Mouse (Mus musculus) induced T-regulatory cell, adult 2 months (primary cell): ENCODE measurements at regions not wholly inside any gene's neighbourhood (a gene's known extent, or its start where the extent isn't known, plus 50 kb on each side); places are given as distances from the start of the nearest gene placed in this dataset.

Experiments used
- DNase-seq: peaks from one replicate; pipeline ENCODE4 v3.0.0-alpha.2; 2012; ENCODE audit warnings: low read depth

- DNase-seq, result no peak
Observed at GRCm38 (mm10) chr3:39372426-39372950, 485.7 kb downstream of the Fat4 start.

DNA sequence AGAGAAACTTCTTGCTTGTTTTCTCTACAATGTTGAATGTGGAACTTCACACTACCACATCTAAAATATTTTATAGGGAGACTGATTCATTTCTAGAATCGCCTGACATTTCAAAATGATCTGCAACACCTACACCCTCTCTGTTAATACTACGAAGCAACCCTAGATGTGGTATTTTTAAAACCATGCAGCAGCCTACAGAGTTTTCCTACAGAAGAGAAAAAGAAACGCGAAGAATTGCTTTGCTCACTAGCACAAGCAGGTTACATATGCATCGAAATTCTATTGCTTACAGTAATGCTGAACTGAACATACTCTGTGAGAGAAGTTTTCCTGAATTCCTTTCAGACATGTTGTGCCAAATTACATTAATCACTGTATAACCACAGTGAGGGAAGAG is 488.7 kb downstream of the Fat4 start:
- DNase-seq, result no peak

DNA sequence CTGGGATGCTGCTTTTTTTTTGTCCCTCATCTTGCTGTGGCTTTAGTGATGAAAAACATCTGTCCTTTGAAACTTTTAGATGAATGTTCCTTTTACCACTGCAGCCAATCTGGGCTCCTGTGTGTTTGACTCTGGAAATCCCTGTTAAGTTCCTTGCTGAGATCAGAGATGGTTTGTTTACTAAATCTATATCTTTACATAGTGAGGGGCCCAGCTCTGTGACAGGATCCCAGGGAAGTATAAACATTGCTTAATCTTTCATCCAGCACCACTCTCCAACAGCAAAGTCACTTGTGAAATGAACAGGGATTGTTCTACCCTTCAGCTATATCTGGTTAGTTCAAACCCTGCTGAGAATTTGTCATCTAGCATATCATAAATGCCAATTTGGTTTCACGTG is 501.8 kb downstream of the Fat4 start:
- DNase-seq, result no peak

DNA sequence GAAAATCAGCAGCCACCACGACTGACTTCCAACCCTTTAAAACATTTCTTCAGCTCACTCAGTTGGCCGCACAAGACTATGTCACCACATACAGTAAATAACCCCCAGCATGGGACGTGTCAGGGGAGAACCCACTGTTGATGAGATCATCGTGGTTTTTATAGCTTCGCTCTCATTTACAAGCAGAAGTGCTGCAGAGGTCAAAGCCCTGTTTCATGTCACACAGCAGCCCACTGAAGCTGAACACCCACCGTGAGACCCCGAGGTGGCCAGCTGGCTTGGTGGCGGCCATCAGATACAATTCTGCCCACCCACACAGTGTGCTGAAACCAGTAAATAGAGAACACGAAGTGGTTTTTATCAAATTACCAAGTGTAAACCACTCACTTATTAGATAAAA is 503.7 kb downstream of the Fat4 start:
- DNase-seq, result no peak

GRCm38 (mm10) chr3:39392053-39392452 is 505.3 kb downstream of the Fat4 start:
- no peak for DNase-seq

GRCm38 (mm10) chr3:39396672-39397071 is 509.9 kb downstream of the Fat4 start:
- DNase-seq, result no peak

DNA sequence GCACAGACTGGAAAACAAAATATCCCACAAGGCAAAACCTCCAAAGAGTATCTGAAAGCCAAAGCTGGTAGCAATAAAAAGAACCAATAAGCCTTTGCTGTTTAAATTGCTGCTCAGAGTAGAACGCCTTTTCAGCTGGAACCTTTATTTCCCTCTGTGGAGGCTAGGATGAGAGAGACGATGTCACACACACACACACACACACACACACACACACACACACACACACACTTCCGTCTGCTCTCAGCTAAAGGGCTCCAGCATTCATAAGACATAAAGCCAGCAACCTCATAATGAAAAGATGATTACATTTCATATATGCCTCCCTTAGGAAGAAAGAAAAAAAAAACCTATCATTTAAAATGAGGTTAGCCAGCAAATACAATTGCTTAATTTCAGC is 510.5 kb downstream of the Fat4 start:
- no peak for DNase-seq

DNA sequence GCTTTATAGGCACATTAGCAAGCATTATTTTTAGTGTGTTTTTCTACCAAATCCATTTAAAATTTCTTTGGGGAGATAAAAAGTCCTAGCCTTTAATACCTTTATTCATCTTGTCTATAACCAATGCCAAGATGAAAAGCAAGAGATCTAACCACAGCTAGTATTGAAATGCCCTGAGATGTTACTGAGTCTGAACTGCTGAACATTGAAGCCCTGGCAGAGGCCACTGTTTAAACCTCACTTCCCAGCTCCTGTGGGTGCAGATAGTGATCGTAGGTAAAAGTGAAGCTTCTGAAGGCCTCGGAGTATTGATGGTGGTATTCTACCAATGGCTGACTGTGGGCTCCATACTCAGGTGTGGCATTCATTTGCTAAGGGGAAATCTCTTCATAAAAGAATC is 510.9 kb downstream of the Fat4 start:
- DNase-seq, result no peak

DNA sequence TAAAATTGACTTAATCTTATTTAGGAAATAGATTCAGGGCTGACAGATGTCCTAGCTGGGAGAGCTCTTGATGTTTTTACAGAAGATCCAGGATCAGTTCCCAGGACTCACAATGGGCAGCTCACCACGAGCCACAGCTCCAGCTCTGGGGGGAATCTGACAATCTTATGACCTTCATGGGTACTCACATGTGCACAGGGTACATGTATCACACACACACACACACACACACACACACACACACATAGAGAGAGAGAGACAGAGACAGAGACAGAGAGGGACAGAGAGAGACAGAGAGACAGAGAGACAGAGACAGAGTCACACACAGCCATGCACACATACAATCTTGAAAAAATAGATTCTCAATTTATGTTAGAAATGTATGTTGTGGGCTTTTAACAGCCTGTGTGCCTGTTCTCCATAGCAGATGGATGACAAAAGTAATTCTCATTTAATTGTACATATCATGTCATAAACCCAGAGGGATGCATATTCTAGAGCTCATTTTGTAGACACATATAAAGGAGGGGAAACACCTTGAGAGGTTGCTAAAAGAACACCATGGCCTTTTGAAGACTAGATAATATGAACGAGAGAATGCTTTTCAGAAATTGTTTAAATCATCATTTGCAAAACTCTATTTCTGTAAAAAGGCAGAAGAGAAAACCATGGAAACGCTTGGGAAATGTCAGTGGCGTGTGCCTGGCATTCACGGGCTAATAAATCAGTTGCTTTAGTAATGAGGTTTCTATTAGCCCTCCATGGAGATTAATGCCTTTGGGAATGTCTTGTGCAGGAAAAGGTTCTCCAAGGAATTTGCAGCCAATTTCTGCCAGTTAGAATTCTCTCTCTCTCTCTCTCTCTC is 538.3 kb downstream of the Fat4 start:
- no peak for DNase-seq

DNA sequence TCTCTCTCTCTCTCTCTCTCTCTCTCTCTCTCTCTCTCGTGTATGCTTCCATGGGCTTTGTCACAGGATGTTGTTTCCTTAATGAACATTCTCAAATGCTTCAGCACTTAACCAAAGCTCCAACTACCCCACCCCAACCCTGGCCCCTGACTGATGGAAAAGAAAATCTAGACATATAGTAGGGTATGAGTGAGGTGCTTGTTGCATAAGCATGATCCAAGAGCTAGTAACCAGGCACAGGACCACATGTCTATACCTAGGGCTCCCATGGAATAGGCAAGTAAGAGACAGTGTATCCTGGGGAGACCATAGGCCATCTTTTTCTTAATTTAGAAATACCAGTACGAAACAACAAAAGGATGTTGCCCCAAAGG is 538.9 kb downstream of the Fat4 start:
- no peak for DNase-seq

DNA sequence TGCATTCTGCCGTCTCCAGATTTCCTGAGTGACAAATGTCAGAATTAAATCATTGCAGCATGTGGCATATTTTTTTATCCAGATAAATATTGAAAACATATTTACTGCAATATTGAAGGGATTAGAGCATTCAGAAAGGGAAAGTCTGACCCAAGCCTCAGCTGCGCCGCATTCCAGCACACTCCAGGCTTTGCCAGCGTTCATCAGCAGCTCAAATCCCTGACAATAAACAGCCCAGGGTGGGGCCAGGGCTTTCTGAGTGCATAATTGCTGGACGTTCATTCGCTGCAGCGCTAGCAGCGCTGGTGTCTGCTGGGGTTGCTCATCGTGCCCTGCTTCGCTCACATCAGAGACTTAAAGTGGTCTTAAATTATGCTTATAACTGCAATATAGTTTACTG is 556.6 kb downstream of the Fat4 start:
- no peak for DNase-seq

DNA sequence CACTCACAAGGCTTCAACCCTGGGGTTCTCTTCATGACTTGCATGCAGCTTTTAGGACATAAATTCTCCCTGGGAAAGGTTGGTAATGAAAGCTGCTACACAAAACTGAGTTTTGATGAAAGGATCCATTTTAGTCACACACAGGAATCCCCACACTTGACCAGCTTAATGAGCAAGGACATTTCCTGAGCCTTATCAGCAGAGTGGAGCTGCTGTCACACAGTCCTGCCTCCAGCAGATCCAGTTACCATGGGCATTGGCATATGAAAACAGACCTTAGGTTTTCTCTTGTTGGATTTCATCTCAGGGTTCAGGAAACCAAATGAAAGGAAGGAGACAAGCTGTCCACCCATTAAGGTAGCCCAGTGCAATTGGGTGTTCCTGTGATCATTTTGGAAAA is 568.9 kb downstream of the Fat4 start:
- no peak for DNase-seq

DNA sequence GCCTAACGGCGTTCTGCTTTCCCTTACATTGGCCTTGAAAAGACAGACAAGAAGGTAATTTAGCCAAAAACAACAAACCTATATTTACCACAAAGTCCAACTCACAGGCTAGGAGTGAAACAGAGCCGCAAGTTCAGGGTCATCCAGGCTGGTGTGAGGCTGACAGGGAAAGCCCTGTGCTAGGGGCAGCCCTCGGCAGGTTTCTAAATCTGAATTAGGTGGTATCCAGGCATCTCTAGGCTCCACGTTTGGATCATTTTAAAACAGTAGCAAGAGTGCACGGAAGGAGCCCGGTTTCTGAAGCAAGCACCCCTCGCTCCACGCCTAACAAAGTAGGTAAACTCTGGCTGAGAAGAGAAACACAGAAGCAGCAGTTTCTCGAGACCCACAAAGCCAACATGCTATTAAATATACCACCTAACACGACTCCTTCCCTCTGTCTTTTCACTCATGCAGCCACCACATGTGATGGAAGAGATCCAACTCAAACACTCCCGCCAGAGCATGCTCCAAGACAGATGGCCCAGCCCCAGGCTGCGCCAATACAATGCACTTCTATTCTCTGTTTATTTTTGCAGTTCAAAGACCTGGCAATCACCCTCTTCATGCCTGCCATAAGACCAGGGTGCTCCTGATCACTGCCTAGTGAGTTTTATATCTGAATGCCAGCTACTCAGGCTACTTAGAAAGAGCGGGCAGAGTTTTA is 573.6 kb downstream of the Fat4 start:
- DNase-seq, result no peak

- no peak for DNase-seq
Observed at GRCm38 (mm10) chr3:39461561-39461960, 574.8 kb downstream of the Fat4 start.

DNA sequence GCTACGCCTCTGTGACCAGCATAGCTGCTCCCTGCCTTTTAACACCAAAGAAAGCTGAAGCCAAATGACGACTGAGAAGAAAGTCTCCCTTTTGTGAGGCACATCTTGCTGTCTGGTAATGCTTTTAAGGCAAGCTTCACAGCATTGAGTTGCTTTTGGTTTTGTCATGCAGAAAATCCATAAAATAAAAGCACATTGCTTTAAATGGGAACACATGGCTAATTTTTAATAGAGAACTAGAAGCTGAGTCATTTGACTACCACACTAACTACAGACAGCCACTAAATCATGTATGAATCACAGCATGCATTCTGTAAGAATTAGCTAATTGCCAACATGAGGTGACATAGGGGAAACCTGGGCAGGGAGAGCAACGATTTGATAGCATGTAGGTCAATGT is 579.1 kb downstream of the Fat4 start:
- no peak for DNase-seq

- no peak for DNase-seq
Observed at GRCm38 (mm10) chr3:39489392-39489791, 602.7 kb downstream of the Fat4 start.

GRCm38 (mm10) chr3:39494363-39494762 is 607.6 kb downstream of the Fat4 start:
- DNase-seq, result no peak

- no peak for DNase-seq
Observed at GRCm38 (mm10) chr3:39528087-39528486, 641.3 kb downstream of the Fat4 start.

DNA sequence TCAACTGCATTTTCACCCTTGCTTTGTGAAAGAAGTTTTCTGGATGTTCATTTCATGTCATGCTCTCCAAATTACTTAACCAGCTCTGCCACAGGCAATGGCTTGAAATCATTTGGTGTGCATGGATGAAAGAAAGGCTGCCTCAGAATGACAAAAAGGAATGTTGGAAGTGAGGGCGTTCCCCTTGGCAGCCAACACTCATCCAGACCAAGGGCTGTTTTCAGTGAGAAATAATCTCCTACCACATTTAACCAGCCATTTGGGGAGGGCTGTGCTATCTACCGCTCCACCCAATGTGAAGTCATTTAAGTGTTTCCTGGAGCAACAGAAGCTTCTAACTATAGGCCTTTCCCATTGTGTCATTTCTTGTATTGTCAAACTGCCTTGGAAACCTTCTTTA is 650.8 kb downstream of the Fat4 start:
- no peak for DNase-seq

DNA sequence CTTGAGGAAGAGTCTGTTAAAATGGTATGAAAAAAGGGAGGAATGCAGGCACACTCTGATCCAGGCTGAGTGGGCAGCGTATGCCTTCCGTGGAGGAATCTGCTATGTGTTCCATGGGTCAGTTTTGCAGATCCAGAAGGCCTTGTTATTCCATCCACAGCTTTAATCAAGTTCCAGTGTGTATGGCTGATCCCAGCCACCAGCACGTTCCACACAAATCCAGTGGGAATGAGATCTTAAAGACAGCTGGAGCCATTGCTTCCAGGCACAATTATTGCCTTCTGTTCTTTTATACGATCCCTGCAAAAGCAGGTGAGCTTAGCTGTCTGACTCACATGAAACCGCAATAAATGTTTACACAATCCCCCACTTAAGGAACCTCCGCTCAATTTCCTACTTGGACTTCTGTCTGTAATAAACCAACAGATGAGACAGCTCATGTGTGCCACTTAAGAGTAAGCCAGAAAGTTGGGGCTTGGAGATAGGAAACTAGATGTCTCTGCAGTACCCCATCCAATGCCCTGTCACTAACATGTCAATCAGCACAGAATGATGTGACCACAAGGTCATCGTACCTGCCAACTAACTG is 653.9 kb downstream of the Fat4 start:
- DNase-seq, result no peak

- no peak for DNase-seq
Observed at GRCm38 (mm10) chr3:39559460-39560041, 672.8 kb downstream of the Fat4 start.

GRCm38 (mm10) chr3:39560951-39561350 is 674.2 kb downstream of the Fat4 start:
- no peak for DNase-seq
